Mouse (Mus musculus) gastrocnemius, adult 2 months (tissue): Measurements from ENCODE around the gene Rai2. TPM values are rescaled to one million over a fixed set of nuclear protein-coding genes. Genes with fewer than 3 reads are reported as not detected.
A peak's percentile ranks its signal among the peaks of the same experiment; 100 is the strongest.
"Not testable (repeated sequence)": the region's sequence is repeated elsewhere in the genome, so short reads cannot be mapped to it uniquely, and the experiment has no call there.

Experiments used
- DNase-seq: peaks from one replicate; pipeline ENCODE4 v3.0.0; 2022
- H3K27ac ChIP-seq: fragments of 200-600 bp; 2 replicates; pipeline ENCODE4 v1.8.1; 2022; ENCODE audit warnings: mild to moderate bottlenecking
- H3K4me3 ChIP-seq: fragments of 200-600 bp; 2 replicates; pipeline ENCODE4 v1.8.1; 2022; ENCODE audit warnings: mild to moderate bottlenecking, moderate library complexity
- CTCF ChIP-seq: fragments of 200-600 bp; IDR thresholded peaks from 2 replicates; pipeline ENCODE4 v1.8.1; 2022; ENCODE audit warnings: antibody characterized with exemption, mild to moderate bottlenecking, moderate library complexity
- intact Hi-C: fragments of 180-260 bp; cut with DNase I; formaldehyde crosslinking; loops from one replicate; pipeline ENCODE4 v1.15.1; 2025
- total RNA-seq, 2 experiments: library from RNA; stranded (reverse); gene quantifications; 2 replicates each; pipeline ENCODE4 v1.2.3; 2021

The Rai2 gene
- total RNA-seq, 2 experiments from 2014 or later, result 20.0 to 36.3 TPM

GRCm38 (mm10) chrX:161734310-161734676 is 17.4 kb downstream of the Rai2 start:
- Histone ChIP-seq H3K4me3 (no peak overlapping the region), H3K27ac (no peak overlapping the region)
- no peak for TF ChIP-seq CTCF
- DNase-seq, result no peak
- intact Hi-C loops, result no loop called here

GRCm38 (mm10) chrX:161739374-161739773 is 22.5 kb downstream of the Rai2 start:
- Histone ChIP-seq H3K27ac (no peak overlapping the region), H3K4me3 (no peak overlapping the region)
- DNase-seq, result no peak
- TF ChIP-seq CTCF, result no peak
- intact Hi-C loops, result no loop called here

GRCm38 (mm10) chrX:161743080-161743479 is 26.2 kb downstream of the Rai2 start:
- intact Hi-C loops, result no loop called here
- H3K4me3 ChIP-seq, result no peak overlapping the region
- peak; percentile 34; the same call in 1 of the 2 replicates for TF ChIP-seq CTCF
- no peak for DNase-seq
- H3K27ac ChIP-seq, result no peak overlapping the region

- intact Hi-C loops, result no loop called here
- Histone ChIP-seq H3K4me3 (no peak overlapping the region), H3K27ac (peak overlapping the region; percentile 24)
- DNase-seq, result no peak
- TF ChIP-seq CTCF, result no peak
These were observed 28.4 kb downstream of the Rai2 start for GRCm38 (mm10) chrX:161745296-161745695.

GRCm38 (mm10) chrX:161747337-161747736 is 30.5 kb downstream of the Rai2 start:
- no peak overlapping the region for H3K4me3 ChIP-seq
- intact Hi-C loops, result no loop called here
- DNase-seq, result no peak
- H3K27ac ChIP-seq, result peak overlapping the region; percentile 83
- TF ChIP-seq CTCF, result no peak

- H3K4me3 ChIP-seq, result no peak overlapping the region
- TF ChIP-seq CTCF, result no peak
- intact Hi-C loops, result no loop called here
- H3K27ac ChIP-seq, result no peak overlapping the region
- no peak for DNase-seq
These were observed 36.6 kb downstream of the Rai2 start for GRCm38 (mm10) chrX:161753514-161753913.

- DNase-seq, result no peak
- TF ChIP-seq CTCF, result no peak
- intact Hi-C loops, result no loop called here
- Histone ChIP-seq H3K4me3 (no peak overlapping the region), H3K27ac (peak overlapping the region; percentile 68)
These were observed 59.6 kb downstream of the Rai2 start for GRCm38 (mm10) chrX:161776321-161776962.

GRCm38 (mm10) chrX:161780321-161781034 is 63.6 kb downstream of the Rai2 start:
- intact Hi-C loops, result no loop called here
- no peak for DNase-seq
- Histone ChIP-seq H3K27ac (no peak overlapping the region), H3K4me3 (no peak overlapping the region)
- TF ChIP-seq CTCF, result no peak

GRCm38 (mm10) chrX:161790182-161790581 is 73.3 kb downstream of the Rai2 start:
- peak; percentile 65 for TF ChIP-seq CTCF
- DNase-seq, result peak; percentile 21
- intact Hi-C loops, result loop anchor here (5.0 kb wide), 2 partner anchors 208 to 388 kb away; no protein-coding TSS in a partner anchor
- H3K4me3 ChIP-seq, result no peak overlapping the region
- H3K27ac ChIP-seq, result no peak overlapping the region

- H3K4me3 ChIP-seq, DNase-seq, H3K27ac ChIP-seq: not testable (repeated sequence)
- peak; percentile 69 for TF ChIP-seq CTCF
- intact Hi-C loops, result loop anchor here (2.0 kb wide), 1 partner anchor 427 kb away; no protein-coding TSS in a partner anchor
These were observed 109.3 kb downstream of the Rai2 start for GRCm38 (mm10) chrX:161826186-161826585.
